ENCODE assay signal across 29 mouse cellular contexts in the genomic region with DNA sequence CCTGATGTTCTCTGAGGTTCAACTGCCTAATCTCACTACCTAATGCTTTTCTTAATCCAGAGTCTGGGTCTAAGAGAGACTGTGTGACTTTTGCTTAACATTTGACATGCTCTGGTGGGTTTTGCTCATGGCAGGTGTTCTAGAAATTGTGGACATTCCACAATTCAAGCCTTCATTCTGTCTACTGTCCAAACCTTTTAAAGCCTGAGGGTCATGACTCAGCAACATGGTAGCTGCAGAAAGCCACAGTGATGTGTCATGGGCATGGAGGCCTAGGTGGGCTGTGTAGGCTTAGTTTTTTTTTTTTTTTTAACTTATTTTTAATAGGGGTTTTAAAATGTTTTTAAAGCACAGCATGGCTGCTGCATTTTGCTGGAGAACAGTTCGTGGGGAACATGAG. TPM values are rescaled to one million over a fixed set of nuclear protein-coding genes. Genes with fewer than 3 reads are reported as not detected.
"Had no signal": no experiment of that assay in that cellular context is flagged by ENCODE, and none has a peak within 500 bp of the region (broad histone marks: within the 10 kb centered on the region; RNA-seq: fewer than 3 reads in every experiment).

No protein-coding gene starts in this region.

- H3K36me3 ChIP-seq: hindbrain, embryonic 10.5 days; hindbrain, embryonic 12.5 days; intestine, embryonic 15.5 days; limb, embryonic 10.5 days; limb, embryonic 12.5 days; liver, embryonic 12.5 days had no signal

- DNase-seq: gastrocnemius, adult 2 months; gastrocnemius, postnatal 10 days; gastrocnemius, postnatal 25 days; heart, adult 2 months; heart, postnatal 10 days; heart, postnatal 4 days; kidney, adult 18-20 months; kidney, adult 8-10 months; kidney, postnatal 10 days; kidney, postnatal 25 days; layer of hippocampus, adult 9-11 months; layer of hippocampus, postnatal 36 days had no signal

- H3K4me2 ChIP-seq: heart, embryonic 11.5 days; hindbrain, embryonic 12.5 days; hindbrain, embryonic 14.5 days; intestine, embryonic 15.5 days; limb, embryonic 12.5 days; liver, embryonic 12.5 days had no signal

- H3K27ac ChIP-seq: gastrocnemius, adult 2 months; heart, adult 2 months; hindbrain, embryonic 10.5 days; hindbrain, embryonic 12.5 days; hindbrain, embryonic 14.5 days; intestine, embryonic 15.5 days; limb, embryonic 10.5 days; limb, embryonic 12.5 days; liver, embryonic 12.5 days; liver, embryonic 14.5 days had no signal

- ATAC-seq: hindbrain, embryonic 16.5 days; inflammation-experienced regulatory T-cells, adult 6 months; intestine, embryonic 15.5 days; intestine, postnatal 0 days; liver, embryonic 12.5 days had no signal

- H3K4me1 ChIP-seq: hindbrain, embryonic 12.5 days; intestine, embryonic 15.5 days; limb, embryonic 10.5 days; limb, embryonic 12.5 days; liver, embryonic 12.5 days had no signal

- H3K27me3 ChIP-seq: hindbrain, embryonic 12.5 days; intestine, embryonic 15.5 days; limb, embryonic 12.5 days; liver, embryonic 12.5 days had no signal

- H3K4me3 ChIP-seq: gastrocnemius, adult 2 months; heart, adult 2 months; hindbrain, embryonic 10.5 days; hindbrain, embryonic 12.5 days; intestine, embryonic 15.5 days; limb, embryonic 10.5 days; limb, embryonic 12.5 days; liver, embryonic 12.5 days had no signal

- H3K9me3 ChIP-seq: hindbrain, embryonic 10.5 days; hindbrain, embryonic 12.5 days; intestine, embryonic 15.5 days; limb, embryonic 10.5 days; limb, embryonic 12.5 days; liver, embryonic 12.5 days had no signal

- H3K9ac ChIP-seq: hindbrain, embryonic 12.5 days; hindbrain, embryonic 14.5 days; intestine, embryonic 15.5 days; limb, embryonic 12.5 days; liver, embryonic 12.5 days; liver, embryonic 14.5 days had no signal

RNA-seq across cellular contexts. Expression of gene Irx2, which starts 27.8 kb away (rescaled TPM):
- total RNA-seq: gastrocnemius, adult 2 months; gastrocnemius, postnatal 25 days; granulocyte monocyte progenitor cell, adult 5-6 weeks; layer of hippocampus, postnatal 36 days; left cerebral cortex, adult 18-20 months; left cerebral cortex, postnatal 36 days; liver, adult 2 months had no signal
- polyA plus RNA-seq: inflammation-experienced regulatory T-cells, adult 6 months; liver, adult 2 months; liver, embryonic 12.5 days; liver, embryonic 16.5 days had no signal
